Mouse (Mus musculus): Measurements from ENCODE around the gene Msl1.

Gene Msl1

GRCm38 (mm10) chr11:98776843-98777590 lies 18.3 kb upstream of the Msl1 start:
- DNase-seq (ENCODE audit: low spot score in 2 of 2) = no peak

DNA sequence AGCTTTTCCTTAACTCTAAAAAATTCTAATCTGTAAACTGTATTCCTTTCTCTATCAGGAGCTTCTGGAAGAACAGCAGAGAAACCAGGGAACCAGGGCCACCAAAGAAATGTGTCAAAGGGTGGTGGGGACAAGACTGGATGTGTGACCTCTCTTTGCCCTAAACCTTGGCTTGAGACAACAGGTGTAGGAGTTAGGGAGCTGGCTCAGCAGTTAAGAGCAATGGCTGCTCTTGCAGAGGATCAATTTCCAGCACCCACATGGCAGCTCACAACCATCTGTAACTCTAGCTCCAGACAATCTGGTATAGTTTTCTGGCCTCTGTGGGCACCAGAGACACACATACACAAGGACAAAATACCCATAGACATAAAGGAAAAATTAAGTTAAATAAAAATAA lies 17.4 kb upstream of the Msl1 start:
- no peak for DNase-seq (ENCODE audit: low spot score in 2 of 2)

DNA sequence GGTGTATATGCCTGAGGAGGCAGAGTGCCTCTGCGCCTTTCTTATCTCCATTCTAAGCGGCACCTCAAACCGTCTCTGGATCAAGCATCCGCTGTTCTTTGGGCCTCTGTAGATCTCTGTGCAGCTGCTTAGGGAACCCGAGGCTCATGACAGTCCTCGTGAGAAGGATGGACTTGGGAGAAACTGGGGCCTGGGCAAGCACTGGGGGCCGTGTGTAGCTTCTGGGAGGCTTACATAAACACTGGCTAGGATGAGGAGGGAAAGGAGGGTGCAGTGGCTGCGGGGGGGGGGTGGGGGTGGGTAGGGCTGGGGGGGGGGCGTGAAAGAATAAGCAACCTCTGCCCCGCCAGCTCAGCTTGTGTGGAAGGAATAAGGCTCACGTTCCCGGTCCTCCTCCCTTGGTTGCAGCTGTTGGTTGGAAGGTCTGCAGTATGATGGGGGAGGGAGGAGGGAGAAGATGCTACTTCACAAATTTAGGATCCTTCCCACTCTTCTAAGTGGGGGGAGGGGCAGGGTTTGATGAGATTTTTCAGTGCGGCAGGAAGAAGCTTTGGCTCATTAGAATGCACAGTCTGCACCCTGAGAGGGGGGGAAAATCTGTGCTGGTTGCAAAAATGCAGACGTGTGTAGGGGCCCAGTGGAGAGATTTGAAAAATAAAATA lies 13.3 kb upstream of the Msl1 start:
- peak; percentile 64 to 76 for DNase-seq (ENCODE audit: low spot score in 2 of 2)

GRCm38 (mm10) chr11:98782651-98783235 lies 12.6 kb upstream of the Msl1 start:
- no peak for DNase-seq (ENCODE audit: low spot score in 2 of 2)

- peak; percentile 91 to 97 for DNase-seq (ENCODE audit: low spot score in 2 of 2)
These were observed 12.1 kb upstream of the Msl1 start for GRCm38 (mm10) chr11:98783236-98783696.

- DNase-seq (ENCODE audit: low spot score in 2 of 2) = no peak
These were observed 11.2 kb upstream of the Msl1 start for GRCm38 (mm10) chr11:98784139-98784538.

DNA sequence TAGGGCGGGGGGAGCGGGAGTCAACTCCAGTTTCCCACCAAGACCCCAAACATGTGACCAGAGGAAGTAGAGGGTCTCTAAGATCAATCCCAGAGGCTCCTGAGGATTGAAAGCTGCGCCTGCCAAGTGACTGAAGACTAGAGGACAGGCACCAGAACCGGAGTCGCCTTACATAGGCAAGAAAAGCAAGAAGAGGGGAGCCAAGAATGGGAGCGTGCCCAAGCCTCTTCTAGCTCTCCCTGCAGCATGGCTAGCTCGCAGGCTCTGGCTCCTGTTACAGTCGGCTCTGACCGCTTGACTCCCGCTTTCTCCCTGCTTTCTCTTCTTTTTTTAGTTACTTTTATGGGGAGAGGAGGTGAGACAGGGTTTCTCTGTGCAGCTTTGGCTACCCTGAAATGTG lies 10.1 kb upstream of the Msl1 start:
- no peak for DNase-seq (ENCODE audit: low spot score in 2 of 2)

DNA sequence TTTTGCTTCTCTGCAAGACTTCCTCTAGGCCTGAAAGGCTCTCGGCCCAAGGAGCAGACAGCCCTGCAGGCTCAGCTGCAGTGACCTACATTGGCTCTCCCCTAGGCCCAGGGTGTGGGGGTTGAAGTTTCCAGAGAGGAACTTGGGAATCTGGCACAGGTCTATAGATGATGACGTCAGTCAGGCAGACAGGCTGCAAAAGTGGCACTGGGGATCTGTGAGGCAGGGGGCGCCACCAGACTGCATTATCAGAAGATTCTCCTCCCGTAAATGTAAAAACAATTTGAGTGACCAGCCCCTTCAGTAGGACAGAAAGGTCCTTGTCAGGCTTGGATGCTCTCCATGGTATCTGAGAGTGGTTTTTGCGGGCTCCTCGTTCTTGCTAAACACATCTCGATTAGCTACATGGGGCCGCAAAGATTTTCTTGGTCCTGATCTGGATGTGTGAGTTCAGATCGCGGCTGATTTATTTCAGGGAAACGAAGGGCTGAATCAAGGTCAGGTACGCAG lies 9.5 kb upstream of the Msl1 start:
- DNase-seq (ENCODE audit: low spot score in 2 of 2) = peak; percentile 79 to 89

GRCm38 (mm10) chr11:98786359-98787214 lies 8.7 kb upstream of the Msl1 start:
- peak; percentile 95 to 96 for DNase-seq (ENCODE audit: low spot score in 2 of 2)

DNA sequence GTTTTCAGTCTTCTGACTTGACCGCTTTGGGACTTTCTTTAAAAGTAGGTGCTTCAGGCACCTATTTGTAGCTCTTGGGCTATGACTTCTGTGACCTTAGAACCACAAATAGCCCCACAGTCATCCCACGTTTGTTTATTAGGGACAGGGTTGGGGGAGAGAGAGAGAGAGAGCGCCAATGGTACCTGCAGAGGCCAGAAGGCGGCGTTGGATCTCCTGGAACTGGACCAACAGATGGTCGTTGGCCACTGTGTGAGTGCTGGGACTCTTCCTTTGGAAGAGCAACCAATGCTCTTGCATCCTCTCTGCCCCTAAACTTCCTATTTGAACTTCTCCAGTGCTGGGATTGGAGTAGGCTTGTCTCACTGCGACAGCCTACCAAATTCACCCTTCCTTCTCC lies 8.1 kb upstream of the Msl1 start:
- DNase-seq (ENCODE audit: low spot score in 2 of 2) = no peak

DNA sequence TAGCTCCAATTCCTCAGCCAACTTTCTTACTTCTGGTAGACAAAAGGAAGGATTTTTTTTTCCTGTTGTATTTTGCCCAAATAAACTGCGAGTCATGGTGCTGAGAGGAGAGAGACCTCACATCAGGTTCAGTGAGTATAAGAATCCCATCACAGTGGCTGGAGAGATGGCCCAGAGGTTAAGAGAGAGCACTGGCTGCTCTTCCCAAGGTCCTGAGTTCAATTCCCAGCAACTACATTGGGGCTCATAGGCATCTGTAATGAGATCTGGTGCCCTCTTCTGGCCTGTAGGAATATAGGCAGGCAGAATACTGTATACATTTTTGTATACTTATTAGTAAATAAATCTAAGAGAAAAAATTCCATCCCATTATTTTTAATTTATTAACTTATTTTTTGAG lies 7.6 kb upstream of the Msl1 start:
- no peak for DNase-seq (ENCODE audit: low spot score in 2 of 2)

DNA sequence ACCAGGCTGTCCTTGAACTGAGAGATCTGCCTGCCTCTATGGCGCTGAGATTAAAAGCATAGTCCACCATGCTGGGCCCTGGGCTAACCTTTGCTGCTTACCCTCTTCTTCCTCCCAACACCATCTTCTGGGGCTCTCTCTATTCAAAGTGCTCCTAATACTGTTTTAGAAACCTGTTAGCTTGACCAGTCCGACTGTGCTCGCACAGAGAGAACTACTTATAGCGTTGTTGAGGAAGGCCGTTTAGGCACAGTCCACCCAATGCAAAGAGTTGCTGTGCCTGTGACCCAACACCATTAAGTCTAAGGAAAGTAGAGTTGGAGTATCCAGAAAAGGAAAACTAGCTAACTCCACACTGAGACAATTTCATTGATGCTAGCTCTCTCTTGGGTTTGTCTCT lies 7.2 kb upstream of the Msl1 start:
- no peak for DNase-seq (ENCODE audit: low spot score in 2 of 2)

GRCm38 (mm10) chr11:98788550-98789218 lies 6.6 kb upstream of the Msl1 start:
- DNase-seq (ENCODE audit: low spot score in 2 of 2) = peak; percentile 81 to 83

DNA sequence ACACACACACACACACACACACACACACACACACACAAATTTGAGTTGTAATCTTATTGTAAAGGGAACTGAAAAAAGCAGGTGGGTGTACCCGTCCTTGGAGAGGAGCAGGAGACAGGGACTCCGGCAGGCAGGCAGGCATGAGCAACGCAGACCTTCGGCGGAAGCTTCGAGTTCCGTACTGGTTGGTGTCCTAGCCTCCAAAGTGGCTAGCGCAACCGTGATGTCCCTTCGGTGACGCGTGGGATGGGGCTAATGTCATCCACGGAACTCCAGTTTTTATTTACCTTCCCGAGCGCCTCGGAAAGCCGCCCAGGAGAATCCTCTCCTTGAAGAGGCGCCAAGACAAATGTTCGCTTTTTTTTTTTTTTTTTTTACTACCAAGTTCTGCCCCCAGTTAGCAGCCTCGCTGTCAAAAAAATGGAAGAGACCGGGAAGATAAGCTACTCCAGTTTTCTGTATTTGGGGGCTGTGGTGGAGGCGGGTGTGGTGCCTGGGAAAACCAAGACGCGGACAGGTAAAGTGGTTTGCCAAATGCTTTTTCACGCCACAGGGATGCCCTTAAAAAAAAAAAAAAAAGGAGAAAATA lies 6.0 kb upstream of the Msl1 start:
- no peak for DNase-seq (ENCODE audit: low spot score in 2 of 2)

DNA sequence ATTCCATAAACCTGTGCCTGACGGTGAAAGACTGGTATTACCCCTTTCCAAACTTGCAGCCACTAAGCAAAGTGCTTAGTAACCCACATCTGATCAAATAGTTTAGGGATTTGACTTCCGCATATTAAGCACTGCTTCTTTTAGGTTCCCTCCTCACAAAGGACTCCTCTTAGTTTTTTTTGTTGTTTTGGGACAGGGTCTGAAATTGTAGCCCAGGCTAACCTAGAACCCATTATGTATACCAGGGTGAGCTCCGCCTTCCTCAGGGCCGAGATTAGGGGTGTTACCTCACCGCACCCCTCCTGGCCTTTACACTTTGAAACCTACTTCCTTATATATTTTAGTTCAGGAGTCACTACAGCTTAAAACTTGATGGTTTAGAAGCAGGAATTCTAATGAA lies 5.5 kb upstream of the Msl1 start:
- DNase-seq (ENCODE audit: low spot score in 2 of 2) = no peak

- DNase-seq (ENCODE audit: low spot score in 2 of 2) = no peak
These were observed 4.6 kb upstream of the Msl1 start for GRCm38 (mm10) chr11:98790631-98791205.

DNA sequence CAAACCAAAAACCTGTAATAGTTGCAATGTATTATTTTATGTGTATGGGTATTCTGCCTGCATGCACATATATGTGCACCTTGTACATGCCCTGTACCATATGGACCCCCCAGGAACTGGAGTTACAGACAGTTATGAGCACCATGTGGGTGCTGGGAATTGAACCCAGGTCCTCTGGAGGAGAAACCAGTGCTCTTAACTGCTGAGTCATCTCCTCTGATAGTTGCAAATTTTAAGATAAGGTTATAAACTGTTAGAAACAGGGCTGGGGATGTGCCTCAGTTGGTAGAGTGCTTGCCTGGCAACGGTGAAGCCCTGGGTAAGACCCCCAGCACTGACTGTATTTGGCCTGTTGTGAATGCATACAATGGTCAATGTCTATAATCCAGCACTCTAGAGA lies 3.9 kb upstream of the Msl1 start:
- DNase-seq (ENCODE audit: low spot score in 2 of 2) = no peak

GRCm38 (mm10) chr11:98792081-98792480 lies 3.2 kb upstream of the Msl1 start:
- no peak for DNase-seq (ENCODE audit: low spot score in 2 of 2)

GRCm38 (mm10) chr11:98794469-98795014 lies 774 bp upstream of the Msl1 start:
- DNase-seq (ENCODE audit: low spot score in 2 of 2) = peak; percentile 66 to 71

All from frontal cortex, postnatal 14 days (tissue).